Mouse (Mus musculus): ENCODE measurements around the gene Aldh16a1. TPM values are rescaled to one million over a fixed set of nuclear protein-coding genes. Genes with fewer than 3 reads are reported as not detected.

Gene Aldh16a1
- polyA plus RNA-seq, 1 experiment from 2014 or later = 26.8 TPM

GRCm38 (mm10) chr7:45094121-45094520, 60.3 kb downstream of the Aldh16a1 start:
- TF ChIP-seq EP300 (IDR thresholded peaks at IDR 0.05; ENCODE audit: low read depth) (no peak), CTCF (IDR thresholded peaks at IDR 0.05; ENCODE audit: low read depth) (no peak)
- Histone ChIP-seq H3K27ac (ENCODE audit: low read depth) (no peak overlapping the region), H3K4me3 (ENCODE audit: low read depth, low read length) (no peak overlapping the region), H3K4me2 (ENCODE audit: low read depth, low read length) (no peak overlapping the region), H3K9ac (replicated peaks) (no peak overlapping the region), H3K4me1 (ENCODE audit: insufficient read depth) (peaks cover 12% of the 10 kb centered on the region; the same call in 1 of the 2 replicates), H3K9me3 (ENCODE audit: low read length) (no peaks in the 10 kb centered on the region), H3K36me3 (replicated peaks; ENCODE audit: insufficient read depth, low read length) (no peaks in the 10 kb centered on the region; the same call in 1 of the 2 replicates), H3K27me3 (ENCODE audit: insufficient read depth, low read length) (no peaks in the 10 kb centered on the region)
- WGBS (ENCODE audit: insufficient replicate concordance) = 60% methylated on average over 7 of the region's 7 CpGs
- ATAC-seq (no peak), DNase-seq (no peak)

GRCm38 (mm10) chr7:45093516-45093905, 60.9 kb downstream of the Aldh16a1 start:
- Histone ChIP-seq H3K27me3 (ENCODE audit: insufficient read depth, low read length) (no peaks in the 10 kb centered on the region), H3K9ac (replicated peaks) (no peak overlapping the region), H3K4me3 (ENCODE audit: low read depth, low read length) (no peak overlapping the region), H3K36me3 (replicated peaks; ENCODE audit: insufficient read depth, low read length) (no peaks in the 10 kb centered on the region; the same call in 1 of the 2 replicates), H3K9me3 (ENCODE audit: low read length) (no peaks in the 10 kb centered on the region), H3K27ac (ENCODE audit: low read depth) (no peak overlapping the region), H3K4me2 (ENCODE audit: low read depth, low read length) (no peak overlapping the region), H3K4me1 (ENCODE audit: insufficient read depth) (peaks cover 12% of the 10 kb centered on the region; the same call in 1 of the 2 replicates)
- no peak for TF ChIP-seq EP300 (IDR thresholded peaks at IDR 0.05; ENCODE audit: low read depth)
- TF ChIP-seq CTCF (IDR thresholded peaks at IDR 0.05; ENCODE audit: low read depth) = no peak
- DNase-seq (no peak), ATAC-seq (peak; percentile 7; the same call in 1 of the 2 replicates)
- WGBS (ENCODE audit: insufficient replicate concordance) = 40% methylated on average over 18 of the region's 18 CpGs

GRCm38 (mm10) chr7:45092828-45093515, 61.4 kb downstream of the Aldh16a1 start:
- no peaks in the 10 kb centered on the region; the same call in 1 of the 2 replicates for H3K36me3 ChIP-seq (replicated peaks; ENCODE audit: insufficient read depth, low read length)
- peaks cover 12% of the 10 kb centered on the region; the same call in 1 of the 2 replicates for H3K4me1 ChIP-seq (ENCODE audit: insufficient read depth)
- TF ChIP-seq EP300 (IDR thresholded peaks at IDR 0.05; ENCODE audit: low read depth) (no peak), CTCF (IDR thresholded peaks at IDR 0.05; ENCODE audit: low read depth) (no peak)
- no peak overlapping the region for H3K27ac ChIP-seq (ENCODE audit: low read depth)
- ATAC-seq (no peak), DNase-seq (no peak)
- no peak overlapping the region for H3K9ac ChIP-seq (replicated peaks)
- no peaks in the 10 kb centered on the region for H3K27me3 ChIP-seq (ENCODE audit: insufficient read depth, low read length)
- WGBS (ENCODE audit: insufficient replicate concordance) = 56% methylated on average over 12 of the region's 12 CpGs
- H3K4me2 ChIP-seq (ENCODE audit: low read depth, low read length) = no peak overlapping the region
- H3K4me3 ChIP-seq (ENCODE audit: low read depth, low read length) = no peak overlapping the region
- H3K9me3 ChIP-seq (ENCODE audit: low read length) = no peaks in the 10 kb centered on the region

- peak within 1 kb of the TSS; percentile 67 for H3K4me2 ChIP-seq (ENCODE audit: low read depth, low read length)
- H3K9me3 ChIP-seq (ENCODE audit: low read length) = no peaks in the 10 kb centered on the region
- H3K4me1 ChIP-seq (ENCODE audit: insufficient read depth) = peaks cover 12% of the 10 kb centered on the region; the same call in 1 of the 2 replicates
- H3K27ac ChIP-seq (ENCODE audit: low read depth) = peak within 1 kb of the TSS; percentile 2; the same call in 1 of the 2 replicates
- H3K36me3 ChIP-seq (replicated peaks; ENCODE audit: insufficient read depth, low read length) = no peaks in the 10 kb centered on the region; the same call in 1 of the 2 replicates
- H3K4me3 ChIP-seq (ENCODE audit: low read depth, low read length) = peak within 1 kb of the TSS; percentile 31
- peak within 1 kb of the TSS; percentile 43 for H3K9ac ChIP-seq (replicated peaks)
- TF ChIP-seq CTCF (IDR thresholded peaks at IDR 0.05; ENCODE audit: low read depth) (no peak), EP300 (IDR thresholded peaks at IDR 0.05; ENCODE audit: low read depth) (no peak)
- peak; percentile 63 for ATAC-seq
- peak; percentile 74 for DNase-seq
- H3K27me3 ChIP-seq (ENCODE audit: insufficient read depth, low read length) = no peaks in the 10 kb centered on the region
- under 1% methylated on average over 16 of the region's 16 CpGs for WGBS (ENCODE audit: insufficient replicate concordance)
These were observed 62.3 kb downstream of the Aldh16a1 start, which contains the start of gene Rcn3 for GRCm38 (mm10) chr7:45092048-45092447. Rcn3 (minus strand) TSS chr7:45092221.

- TF ChIP-seq EP300 (IDR thresholded peaks at IDR 0.05; ENCODE audit: low read depth) (no peak), CTCF (IDR thresholded peaks at IDR 0.05; ENCODE audit: low read depth) (no peak)
- Histone ChIP-seq H3K27ac (ENCODE audit: low read depth) (peak overlapping the region; percentile 2; the same call in 1 of the 2 replicates), H3K36me3 (replicated peaks; ENCODE audit: insufficient read depth, low read length) (no peaks in the 10 kb centered on the region; the same call in 1 of the 2 replicates), H3K9ac (replicated peaks) (peak overlapping the region; percentile 43), H3K27me3 (ENCODE audit: insufficient read depth, low read length) (no peaks in the 10 kb centered on the region), H3K4me3 (ENCODE audit: low read depth, low read length) (peak overlapping the region; percentile 31), H3K4me2 (ENCODE audit: low read depth, low read length) (peak overlapping the region; percentile 67), H3K9me3 (ENCODE audit: low read length) (no peaks in the 10 kb centered on the region), H3K4me1 (ENCODE audit: insufficient read depth) (peaks cover 12% of the 10 kb centered on the region; the same call in 1 of the 2 replicates)
- DNase-seq (no peak), ATAC-seq (peak; percentile 20; the same call in 1 of the 2 replicates)
- 20% methylated on average over 35 of the region's 35 CpGs for WGBS (ENCODE audit: insufficient replicate concordance)
These were observed 63.1 kb downstream of the Aldh16a1 start for GRCm38 (mm10) chr7:45091001-45091990.

MicroRNA genes within 50 kb of the gene (microRNA counts, 519-probe panel; counts per million panel counts)
- 2,359 counts per million, percentile 21 among the panel's probes with 10 or more counts for microRNA mmu-miR-150

Small RNAs within 50 kb of the gene (microRNA-seq; reads per million reads assigned to microRNA genes)
- gene Mir150 (102 reads per million, percentile 44 among the genes with 10 or more reads in this experiment), gene Mir5121 (31.2 reads per million, percentile 30 among the genes with 10 or more reads in this experiment), gene Mir7055 (not detected)

Other genes with a start within 250 kb of the Aldh16a1 start
- gene Ap2a1, start 225.1 kb downstream of the Aldh16a1 start, polyA plus RNA-seq (2015; fragmentation: Nextera tagmentation; extraction: Ambion mirVana) = 25.6 and 29.5 TPM in 2 replicates
- 0.06 TPM in 1 of 2 replicates, not detected in the other for gene Tsks, start 211.4 kb downstream of the Aldh16a1 start, polyA plus RNA-seq (2015; fragmentation: Nextera tagmentation; extraction: Ambion mirVana)
- gene Cpt1c, start 179.7 kb downstream of the Aldh16a1 start, polyA plus RNA-seq (2015; fragmentation: Nextera tagmentation; extraction: Ambion mirVana) = 0.98 and 1.1 TPM in 2 replicates
- gene Prmt1, start 168.0 kb downstream of the Aldh16a1 start, polyA plus RNA-seq (2015; fragmentation: Nextera tagmentation; extraction: Ambion mirVana) = 73.2 and 76.8 TPM in 2 replicates
- 35.9 and 38.0 TPM in 2 replicates for gene Irf3, start 156.9 kb downstream of the Aldh16a1 start, polyA plus RNA-seq (2015; fragmentation: Nextera tagmentation; extraction: Ambion mirVana)
- 11.7 and 13.1 TPM in 2 replicates for gene Bcl2l12, start 155.9 kb downstream of the Aldh16a1 start, polyA plus RNA-seq (2015; fragmentation: Nextera tagmentation; extraction: Ambion mirVana)
- gene Scaf1, start 138.2 kb downstream of the Aldh16a1 start, polyA plus RNA-seq (2015; fragmentation: Nextera tagmentation; extraction: Ambion mirVana) = 7.5 and 8.1 TPM in 2 replicates
- gene Rras, start 136.6 kb downstream of the Aldh16a1 start, polyA plus RNA-seq (2015; fragmentation: Nextera tagmentation; extraction: Ambion mirVana) = 25.4 and 31.4 TPM in 2 replicates
- 1.6 and 1.7 TPM in 2 replicates for gene Prr12, start 101.7 kb downstream of the Aldh16a1 start, polyA plus RNA-seq (2015; fragmentation: Nextera tagmentation; extraction: Ambion mirVana)
- 22.2 and 22.6 TPM in 2 replicates for gene Nosip, start 92.2 kb downstream of the Aldh16a1 start, polyA plus RNA-seq (2015; fragmentation: Nextera tagmentation; extraction: Ambion mirVana)
- gene Prrg2, start 91.9 kb downstream of the Aldh16a1 start, polyA plus RNA-seq (2015; fragmentation: Nextera tagmentation; extraction: Ambion mirVana) = 19.7 and 20.4 TPM in 2 replicates
- gene Rcn3, start 62.4 kb downstream of the Aldh16a1 start, polyA plus RNA-seq (2015; fragmentation: Nextera tagmentation; extraction: Ambion mirVana) = 17.1 and 17.9 TPM in 2 replicates
- 150 and 154 TPM in 2 replicates for gene Fcgrt, start 50.7 kb downstream of the Aldh16a1 start, polyA plus RNA-seq (2015; fragmentation: Nextera tagmentation; extraction: Ambion mirVana)
- 681 and 696 TPM in 2 replicates for gene Rps11, start 30.1 kb downstream of the Aldh16a1 start, polyA plus RNA-seq (2015; fragmentation: Nextera tagmentation; extraction: Ambion mirVana)
- 938 and 993 TPM in 2 replicates for gene Rpl13a, start 25.8 kb downstream of the Aldh16a1 start, polyA plus RNA-seq (2015; fragmentation: Nextera tagmentation; extraction: Ambion mirVana)
- gene Gm45713, start 18.4 kb downstream of the Aldh16a1 start, polyA plus RNA-seq (2015; fragmentation: Nextera tagmentation; extraction: Ambion mirVana) = 0.27 and 0.70 TPM in 2 replicates
- gene Flt3l, start 18.2 kb downstream of the Aldh16a1 start, polyA plus RNA-seq (2015; fragmentation: Nextera tagmentation; extraction: Ambion mirVana) = 2.0 and 2.3 TPM in 2 replicates
- 37.6 and 37.8 TPM in 2 replicates for gene Pih1d1, start 281 bp downstream of the Aldh16a1 start, polyA plus RNA-seq (2015; fragmentation: Nextera tagmentation; extraction: Ambion mirVana)
- not detected in 2 replicates for gene Slc17a7, start 9.4 kb upstream of the Aldh16a1 start, polyA plus RNA-seq (2015; fragmentation: Nextera tagmentation; extraction: Ambion mirVana)
- not detected in 2 replicates for gene Gfy, start 25.0 kb upstream of the Aldh16a1 start, polyA plus RNA-seq (2015; fragmentation: Nextera tagmentation; extraction: Ambion mirVana)
- gene Pth2, start 26.4 kb upstream of the Aldh16a1 start, polyA plus RNA-seq (2015; fragmentation: Nextera tagmentation; extraction: Ambion mirVana) = not detected in 2 replicates
- 0.06 TPM in 1 of 2 replicates, not detected in the other for gene Ccdc155, start 50.3 kb upstream of the Aldh16a1 start, polyA plus RNA-seq (2015; fragmentation: Nextera tagmentation; extraction: Ambion mirVana)
- gene Dkkl1, start 57.6 kb upstream of the Aldh16a1 start, polyA plus RNA-seq (2015; fragmentation: Nextera tagmentation; extraction: Ambion mirVana) = 0.95 and 1.5 TPM in 2 replicates
- 15.5 and 20.2 TPM in 2 replicates for gene Tead2, start 61.2 kb upstream of the Aldh16a1 start, polyA plus RNA-seq (2015; fragmentation: Nextera tagmentation; extraction: Ambion mirVana)
- gene Cd37, start 84.5 kb upstream of the Aldh16a1 start, polyA plus RNA-seq (2015; fragmentation: Nextera tagmentation; extraction: Ambion mirVana) = 29.8 and 31.8 TPM in 2 replicates
- gene Slc6a16, start 86.5 kb upstream of the Aldh16a1 start, polyA plus RNA-seq (2015; fragmentation: Nextera tagmentation; extraction: Ambion mirVana) = 0.46 and 0.49 TPM in 2 replicates
- 0.32 and 0.43 TPM in 2 replicates for gene Slc6a21, start 122.9 kb upstream of the Aldh16a1 start, polyA plus RNA-seq (2015; fragmentation: Nextera tagmentation; extraction: Ambion mirVana)
- gene Trpm4, start 179.2 kb upstream of the Aldh16a1 start, polyA plus RNA-seq (2015; fragmentation: Nextera tagmentation; extraction: Ambion mirVana) = 6.9 and 7.0 TPM in 2 replicates
- gene Hrc, start 180.7 kb upstream of the Aldh16a1 start, polyA plus RNA-seq (2015; fragmentation: Nextera tagmentation; extraction: Ambion mirVana) = 0.05 and 0.31 TPM in 2 replicates
- not detected in 2 replicates for gene Ppfia3, start 212.4 kb upstream of the Aldh16a1 start, polyA plus RNA-seq (2015; fragmentation: Nextera tagmentation; extraction: Ambion mirVana)
- not detected in 2 replicates for gene Lin7b, start 216.0 kb upstream of the Aldh16a1 start, polyA plus RNA-seq (2015; fragmentation: Nextera tagmentation; extraction: Ambion mirVana)
- 53.7 and 57.2 TPM in 2 replicates for gene Snrnp70, start 241.2 kb upstream of the Aldh16a1 start, polyA plus RNA-seq (2015; fragmentation: Nextera tagmentation; extraction: Ambion mirVana)